Mouse (Mus musculus): ENCODE data around the gene Nupr1.

GRCm38 (mm10) chr7:126625807-126626600 lies 4.7 kb downstream of the Nupr1 start:
- no peak for TF ChIP-seq E2F4 (IDR thresholded peaks at IDR 0.05; ENCODE audit: borderline replicate concordance, low read depth, low read length)
- TF ChIP-seq GATA1 (IDR thresholded peaks at IDR 0.05; ENCODE audit: low read depth, low read length): no peak
- no peak for TF ChIP-seq JUND (IDR thresholded peaks at IDR 0.05; ENCODE audit: low read depth, low read length)
- no peak for TF ChIP-seq EP300 (IDR thresholded peaks at IDR 0.05; ENCODE audit: low read depth in 1 of 2, low read length in 2 of 2)
- TF ChIP-seq POLR2AphosphoS2 (IDR thresholded peaks at IDR 0.05; ENCODE audit: low read length): no peak
- no peak for TF ChIP-seq CTCF (IDR thresholded peaks at IDR 0.05 in 2 of 3, conservative IDR thresholded peaks at IDR 0.05 in 1 of 3; ENCODE audit: control insufficient read depth in 1 of 3, insufficient read depth in 1 of 3, low read depth in 2 of 3, low read length in 3 of 3, poor library complexity in 1 of 3, severe bottlenecking in 1 of 3)
- TF ChIP-seq POLR2A (IDR thresholded peaks at IDR 0.05; ENCODE audit: control insufficient read depth in 1 of 2, insufficient read depth in 1 of 2, low read depth in 1 of 2, low read length in 2 of 2, poor library complexity in 1 of 2): no peak

Measured in MEL (cell line).